ENCODE assay signal across 13 mouse cellular contexts in genomic region chr12:40335303-40335702, GRCm38 (mm10).
"Had no signal": no experiment of that assay in that cellular context is flagged by ENCODE, and none has a peak within 500 bp of the region (broad histone marks: within the 10 kb centered on the region; RNA-seq: fewer than 3 reads in every experiment).

No protein-coding gene starts in this region.

- H3K27ac ChIP-seq: hindbrain, embryonic 15.5 days; limb, embryonic 15.5 days; liver, embryonic 12.5 days; midbrain, embryonic 12.5 days; neural tube, embryonic 13.5 days had no signal

- ATAC-seq: liver, embryonic 12.5 days; midbrain, embryonic 16.5 days had no signal

- DNase-seq: layer of hippocampus, postnatal 36 days; lung, embryonic 14.5 days; lung, postnatal 10 days; lung, postnatal 4 days; right cerebral cortex, postnatal 14 days; thymus, adult 18-20 months; thymus, postnatal 14 days had no signal

- H3K4me2 ChIP-seq: hindbrain, embryonic 15.5 days; limb, embryonic 15.5 days; liver, embryonic 12.5 days; lung, embryonic 14.5 days; midbrain, embryonic 12.5 days; neural tube, embryonic 13.5 days had no signal

- H3K4me1 ChIP-seq: hindbrain, embryonic 15.5 days; limb, embryonic 15.5 days; liver, embryonic 12.5 days had no signal

- H3K36me3 ChIP-seq: hindbrain, embryonic 15.5 days had no signal

- H3K9me3 ChIP-seq: hindbrain, embryonic 15.5 days; limb, embryonic 15.5 days; liver, embryonic 12.5 days; midbrain, embryonic 12.5 days; neural tube, embryonic 13.5 days had no signal

- H3K9ac ChIP-seq: hindbrain, embryonic 15.5 days; limb, embryonic 15.5 days; liver, embryonic 12.5 days; lung, embryonic 14.5 days; midbrain, embryonic 12.5 days; neural tube, embryonic 13.5 days had no signal

- H3K27me3 ChIP-seq: hindbrain, embryonic 15.5 days; limb, embryonic 15.5 days; liver, embryonic 12.5 days; midbrain, embryonic 12.5 days; neural tube, embryonic 13.5 days had no signal

- H3K4me3 ChIP-seq: hindbrain, embryonic 15.5 days; limb, embryonic 15.5 days; liver, embryonic 12.5 days; midbrain, embryonic 12.5 days; neural tube, embryonic 13.5 days had no signal
